In the genomic region with DNA sequence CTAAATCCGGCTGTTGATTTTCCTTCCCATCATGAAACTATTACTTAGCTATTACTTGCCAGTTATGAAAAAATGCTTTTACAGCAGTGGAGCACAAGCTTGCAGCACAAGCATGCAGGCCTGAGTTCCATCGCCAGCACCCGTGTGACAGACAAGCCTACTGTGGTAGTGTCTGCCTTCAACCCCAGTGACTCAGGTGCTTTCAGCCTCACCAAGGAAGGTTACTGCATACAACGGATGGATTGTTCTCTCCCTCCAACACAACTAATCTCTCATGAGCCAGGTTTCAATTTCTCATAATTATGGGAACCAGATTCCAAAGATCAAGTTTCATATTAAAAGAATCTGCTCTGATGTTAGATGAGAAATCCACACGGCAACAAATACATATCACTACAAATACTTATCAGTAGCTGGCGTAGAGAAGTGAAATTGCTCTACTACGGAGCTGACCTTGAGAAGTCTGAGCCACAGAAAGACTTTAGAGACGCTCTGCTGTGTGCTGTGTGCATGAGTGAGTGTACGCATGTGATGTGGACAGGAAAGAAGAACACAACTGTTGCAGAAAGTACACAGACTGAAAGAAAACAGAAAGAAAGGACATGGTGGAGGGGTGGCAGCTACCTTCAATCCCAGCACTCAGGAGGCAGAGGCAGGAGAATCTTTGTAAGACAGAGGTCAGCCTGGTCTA, we compare ENCODE assay signal across 19 mouse cellular contexts. TPM values are rescaled to one million over a fixed set of nuclear protein-coding genes. Genes with fewer than 3 reads are reported as not detected.
DNase-seq lines count a peak whose midpoint lies in the region; ATAC-seq lines count a peak whose summit lies in the region.
"Had no signal": no experiment of that assay in that cellular context is flagged by ENCODE, and none has a peak within 500 bp of the region (broad histone marks: within the 10 kb centered on the region; RNA-seq: fewer than 3 reads in every experiment).

No protein-coding gene starts in this region.

- DNase-seq in heart, adult 11 months, result peak; percentile 87
- DNase-seq in heart, adult 8-10 months (ENCODE audit: low spot score), result no peak
- no peak for DNase-seq in hindbrain, embryonic 14.5 days (ENCODE audit: low spot score)
- DNase-seq in embryonic facial prominence, embryonic 14.5 days (ENCODE audit: low spot score), result no peak
- DNase-seq in left cerebral cortex, adult 11 months (ENCODE audit: low spot score), result no peak
- DNase-seq in right cerebral cortex, adult 18-20 months, result no peak
- DNase-seq: adrenal gland, postnatal 25 days; cerebellum, adult 18-20 months; gastrocnemius, postnatal 36 days; kidney, adult 18-20 months; kidney, postnatal 36 days; left cerebral cortex, postnatal 4 days; spleen, adult 18-20 months had no signal

- no peak for ATAC-seq in hindbrain, embryonic 12.5 days (ENCODE audit: low FRiP score)
- ATAC-seq in hindbrain, embryonic 14.5 days (ENCODE audit: low FRiP score), result no peak
- no peak for ATAC-seq in embryonic facial prominence, embryonic 14.5 days (ENCODE audit: low read depth)
- ATAC-seq in intestine, embryonic 16.5 days, result peak; percentile 69

- no peaks in the 10 kb centered on the region for H3K36me3 ChIP-seq in hindbrain, embryonic 12.5 days
- H3K36me3 ChIP-seq in hindbrain, embryonic 14.5 days (replicated peaks; ENCODE audit: control insufficient read depth, insufficient read depth), result no peaks in the 10 kb centered on the region
- no peaks in the 10 kb centered on the region for H3K36me3 ChIP-seq in embryonic facial prominence, embryonic 14.5 days (ENCODE audit: control insufficient read depth, insufficient read depth, low read length)
- no peaks in the 10 kb centered on the region for H3K36me3 ChIP-seq in intestine, embryonic 16.5 days (ENCODE audit: control insufficient read depth, insufficient read depth, low read length)
- H3K36me3 ChIP-seq: forebrain, embryonic 12.5 days; hindbrain, embryonic 15.5 days; midbrain, embryonic 10.5 days had no signal

- no peak overlapping the region for H3K4me2 ChIP-seq in hindbrain, embryonic 12.5 days (replicated peaks)
- no peak overlapping the region for H3K4me2 ChIP-seq in hindbrain, embryonic 14.5 days (replicated peaks)
- no peak overlapping the region for H3K4me2 ChIP-seq in embryonic facial prominence, embryonic 14.5 days (ENCODE audit: low read depth, low read length)
- no peak overlapping the region for H3K4me2 ChIP-seq in intestine, embryonic 16.5 days (ENCODE audit: low read depth, low read length)
- H3K4me2 ChIP-seq: forebrain, embryonic 12.5 days; hindbrain, embryonic 15.5 days had no signal

- no peak overlapping the region for H3K9ac ChIP-seq in hindbrain, embryonic 12.5 days
- H3K9ac ChIP-seq in hindbrain, embryonic 14.5 days, result no peak overlapping the region
- H3K9ac ChIP-seq in embryonic facial prominence, embryonic 14.5 days (ENCODE audit: low read depth, low read length), result no peak overlapping the region
- no peak overlapping the region for H3K9ac ChIP-seq in intestine, embryonic 16.5 days (ENCODE audit: low read depth, low read length)
- H3K9ac ChIP-seq: forebrain, embryonic 12.5 days; hindbrain, embryonic 15.5 days; liver, embryonic 14.5 days had no signal

- H3K27me3 ChIP-seq in hindbrain, embryonic 12.5 days, result no peaks in the 10 kb centered on the region
- no peaks in the 10 kb centered on the region for H3K27me3 ChIP-seq in hindbrain, embryonic 14.5 days (ENCODE audit: control insufficient read depth, insufficient read depth, low read length)
- H3K27me3 ChIP-seq in embryonic facial prominence, embryonic 14.5 days (replicated peaks; ENCODE audit: control insufficient read depth, insufficient read depth, low read length), result no peaks in the 10 kb centered on the region
- H3K27me3 ChIP-seq in intestine, embryonic 16.5 days (replicated peaks; ENCODE audit: control insufficient read depth, insufficient read depth, low read length), result no peaks in the 10 kb centered on the region
- H3K27me3 ChIP-seq: forebrain, embryonic 12.5 days; hindbrain, embryonic 15.5 days had no signal

- no peak overlapping the region for H3K4me3 ChIP-seq in hindbrain, embryonic 12.5 days
- no peak overlapping the region for H3K4me3 ChIP-seq in hindbrain, embryonic 14.5 days (replicated peaks; ENCODE audit: low read length)
- no peak overlapping the region for H3K4me3 ChIP-seq in embryonic facial prominence, embryonic 14.5 days (ENCODE audit: low read depth, low read length)
- H3K4me3 ChIP-seq in intestine, embryonic 16.5 days (ENCODE audit: low read length), result no peak overlapping the region
- H3K4me3 ChIP-seq: forebrain, embryonic 12.5 days; hindbrain, embryonic 15.5 days; midbrain, embryonic 10.5 days had no signal

- no peaks in the 10 kb centered on the region for H3K9me3 ChIP-seq in hindbrain, embryonic 12.5 days (replicated peaks)
- no peaks in the 10 kb centered on the region for H3K9me3 ChIP-seq in hindbrain, embryonic 14.5 days (ENCODE audit: control insufficient read depth, low read length)
- H3K9me3 ChIP-seq in embryonic facial prominence, embryonic 14.5 days (ENCODE audit: control insufficient read depth, low read length), result no peaks in the 10 kb centered on the region
- no peaks in the 10 kb centered on the region for H3K9me3 ChIP-seq in intestine, embryonic 16.5 days (ENCODE audit: control insufficient read depth, low read length)
- H3K9me3 ChIP-seq: forebrain, embryonic 12.5 days; hindbrain, embryonic 15.5 days; midbrain, embryonic 10.5 days had no signal

- WGBS in hindbrain, embryonic 12.5 days, result 87% methylated on average over 9 of the region's 9 CpGs
- WGBS in hindbrain, embryonic 14.5 days, result 89% methylated on average over 9 of the region's 9 CpGs
- 42% methylated on average over 9 of the region's 9 CpGs for WGBS in embryonic facial prominence, embryonic 14.5 days
- 66% methylated on average over 9 of the region's 9 CpGs for WGBS in intestine, embryonic 16.5 days

- H3K4me1 ChIP-seq in hindbrain, embryonic 12.5 days, result 0 out of 2 replicates have a peak, but pooled peaks cover 7% of the 10 kb centered on the region
- H3K4me1 ChIP-seq in hindbrain, embryonic 14.5 days (replicated peaks; ENCODE audit: control insufficient read depth, insufficient read depth, low read length), result 0 out of 2 replicates have a peak, but pooled peaks cover 7% of the 10 kb centered on the region
- H3K4me1 ChIP-seq in embryonic facial prominence, embryonic 14.5 days (ENCODE audit: control insufficient read depth, insufficient read depth, low read length), result peaks cover 23% of the 10 kb centered on the region
- peaks cover 13% of the 10 kb centered on the region for H3K4me1 ChIP-seq in intestine, embryonic 16.5 days (ENCODE audit: control insufficient read depth, insufficient read depth, low read length)
- H3K4me1 ChIP-seq: forebrain, embryonic 12.5 days; midbrain, embryonic 10.5 days had no signal

- peak overlapping the region; percentile 44; the same call in 1 of the 2 replicates for H3K27ac ChIP-seq in hindbrain, embryonic 12.5 days
- no peak overlapping the region for H3K27ac ChIP-seq in hindbrain, embryonic 14.5 days
- H3K27ac ChIP-seq in embryonic facial prominence, embryonic 14.5 days (replicated peaks; ENCODE audit: low read depth, low read length), result peak overlapping the region; percentile 67
- 0 out of 2 replicates have a peak overlapping the region, but pooled peaks have one; percentile 10 for H3K27ac ChIP-seq in intestine, embryonic 16.5 days (ENCODE audit: low read length)
- H3K27ac ChIP-seq: forebrain, embryonic 12.5 days; hindbrain, embryonic 15.5 days; liver, embryonic 14.5 days; midbrain, embryonic 10.5 days had no signal

RNA-seq across cellular contexts. Expression of a gene that starts 36.4 kb away (rescaled TPM):
- total RNA-seq in heart, adult 8-10 months (2022), result 10 to 100 TPM; 33.6 to 43.1 (median 40.6) TPM
- 21.3 and 23.2 TPM in 2 replicates for polyA plus RNA-seq in hindbrain, embryonic 12.5 days (2016; fragmentation: Nextera tagmentation; extraction: Ambion mirVana)
- polyA plus RNA-seq in hindbrain, embryonic 14.5 days (2014; fragmentation: Nextera tagmentation; extraction: Ambion mirVana), result 16.3 and 16.6 TPM in 2 replicates
- 30.3 and 34.8 TPM in 2 replicates for polyA plus RNA-seq in embryonic facial prominence, embryonic 14.5 days (2014; fragmentation: Nextera tagmentation; extraction: Ambion mirVana)
- 9.0 and 10.5 TPM in 2 replicates for polyA plus RNA-seq in intestine, embryonic 16.5 days (2015; fragmentation: Nextera tagmentation; extraction: Ambion mirVana)
